In genomic region chr6:85069023-85069985, GRCm38 (mm10) we compare ENCODE assay signal across 8 mouse cellular contexts. TPM values are rescaled to one million over a fixed set of nuclear protein-coding genes. Genes with fewer than 3 reads are reported as not detected.
DNase-seq lines count a peak whose midpoint lies in the region; ATAC-seq and TF ChIP-seq lines count a peak whose summit lies in the region.

Exoc6b (minus strand) TSS chr6:85069513.

- H3K9me3 ChIP-seq in forebrain, embryonic 15.5 days = no peaks in the 10 kb centered on the region
- no peaks in the 10 kb centered on the region for H3K9me3 ChIP-seq in lung, embryonic 14.5 days (ENCODE audit: low read depth, low read length)

- peak; percentile 83 for DNase-seq in ES-CJ7 (ENCODE audit: low read depth, low spot score)
- DNase-seq in cerebellum, adult 11 months = peak; percentile 85
- DNase-seq in heart, postnatal 25 days (ENCODE audit: low spot score) = peak; percentile 78
- peak; percentile 84 to 90 for DNase-seq in layer of hippocampus, adult 2 months (ENCODE audit: low spot score in 2 of 2)
- peak; percentile 93 for DNase-seq in lung, embryonic 14.5 days
- peak; percentile 88 for DNase-seq in thymus, adult 2 months

- peak within 1 kb of the TSS; percentile 99 for H3K9ac ChIP-seq in forebrain, embryonic 15.5 days (replicated peaks)
- peak within 1 kb of the TSS; percentile 76 for H3K9ac ChIP-seq in lung, embryonic 14.5 days

- peak; percentile 61 for TF ChIP-seq CTCF in layer of hippocampus, adult 2 months (conservative IDR thresholded peaks at IDR 0.05)
- peak; percentile 33; the same call in 1 of the 2 replicates for TF ChIP-seq CTCF in lung, embryonic 14.5 days (IDR thresholded peaks at IDR 0.05; ENCODE audit: low read depth)
- TF ChIP-seq CTCF in olfactory bulb, adult 2 months (IDR thresholded peaks at IDR 0.05; ENCODE audit: insufficient read depth, low read depth, low read length) = no peak; the same call in 1 of the 2 replicates
- TF ChIP-seq CTCF in thymus, adult 2 months (IDR thresholded peaks at IDR 0.05; ENCODE audit: borderline replicate concordance, control insufficient read depth, extremely low read depth, insufficient read depth, low read length, poor library complexity) = 0 out of 2 replicates have a peak, but pooled peaks have one; percentile 45

- H3K4me3 ChIP-seq in forebrain, embryonic 15.5 days = peak within 1 kb of the TSS; percentile 98
- peak within 1 kb of the TSS; percentile 99 for H3K4me3 ChIP-seq in layer of hippocampus, adult 2 months
- H3K4me3 ChIP-seq in lung, embryonic 14.5 days (ENCODE audit: low read depth, low read length) = peak within 1 kb of the TSS; percentile 76
- peak within 1 kb of the TSS; percentile 100 for H3K4me3 ChIP-seq in olfactory bulb, adult 2 months (ENCODE audit: insufficient read depth, low read depth, low read length)
- peak within 1 kb of the TSS; percentile 98 for H3K4me3 ChIP-seq in thymus, adult 2 months (ENCODE audit: control insufficient read depth, insufficient read depth, low read length)

- ATAC-seq in forebrain, embryonic 15.5 days (replicated peaks) = peak; percentile 94
- ATAC-seq in lung, embryonic 14.5 days (ENCODE audit: insufficient read depth) = peak; percentile 97

- H3K36me3 ChIP-seq in forebrain, embryonic 15.5 days = no peaks in the 10 kb centered on the region
- H3K36me3 ChIP-seq in lung, embryonic 14.5 days (ENCODE audit: insufficient read depth) = no peaks in the 10 kb centered on the region
- no peaks in the 10 kb centered on the region for H3K36me3 ChIP-seq in thymus, adult 2 months (ENCODE audit: control insufficient read depth, insufficient read depth, low read length)

- no peaks in the 10 kb centered on the region for H3K27me3 ChIP-seq in forebrain, embryonic 15.5 days
- H3K27me3 ChIP-seq in lung, embryonic 14.5 days (ENCODE audit: insufficient read depth, low read length) = no peaks in the 10 kb centered on the region
- no peaks in the 10 kb centered on the region for H3K27me3 ChIP-seq in thymus, adult 2 months (ENCODE audit: control insufficient read depth, insufficient read depth, low read length)

- TF ChIP-seq POLR2A in olfactory bulb, adult 2 months (IDR thresholded peaks at IDR 0.05; ENCODE audit: insufficient read depth, low read depth, low read length) = peak; percentile 88
- no peak; the same call in 1 of the 2 replicates for TF ChIP-seq POLR2A in thymus, adult 2 months (IDR thresholded peaks at IDR 0.05; ENCODE audit: control insufficient read depth, extremely low read depth, insufficient read depth, low read length, poor library complexity)

- WGBS in forebrain, embryonic 15.5 days = under 1% methylated on average over 63 of the region's 63 CpGs
- WGBS in lung, embryonic 14.5 days = 1% methylated on average over 63 of the region's 63 CpGs
- WGBS in olfactory bulb, adult 2 months = under 1% methylated on average over 63 of the region's 63 CpGs
- WGBS in thymus, adult 2 months = under 1% methylated on average over 60 of the region's 63 CpGs

- H3K4me2 ChIP-seq in forebrain, embryonic 15.5 days (replicated peaks) = peak within 1 kb of the TSS; percentile 78
- peak within 1 kb of the TSS; percentile 83 for H3K4me2 ChIP-seq in lung, embryonic 14.5 days

- H3K4me1 ChIP-seq in forebrain, embryonic 15.5 days = peaks cover 24% of the 10 kb centered on the region
- peaks cover 11% of the 10 kb centered on the region for H3K4me1 ChIP-seq in lung, embryonic 14.5 days (ENCODE audit: insufficient read depth)
- H3K4me1 ChIP-seq in olfactory bulb, adult 2 months (ENCODE audit: control insufficient read depth, insufficient read depth, low read length) = no peaks in the 10 kb centered on the region
- peaks cover 6% of the 10 kb centered on the region for H3K4me1 ChIP-seq in thymus, adult 2 months (replicated peaks; ENCODE audit: control insufficient read depth, insufficient read depth, low read length)

- intact Hi-C loops in heart, postnatal 25 days (cut with DNase I) = loop anchor here (2.0 kb wide), 1 partner anchor 31 kb away; no protein-coding TSS in a partner anchor

- H3K27ac ChIP-seq in forebrain, embryonic 15.5 days (replicated peaks) = peak within 1 kb of the TSS; percentile 88
- H3K27ac ChIP-seq in layer of hippocampus, adult 2 months = peak within 1 kb of the TSS; percentile 94
- H3K27ac ChIP-seq in lung, embryonic 14.5 days (ENCODE audit: low read depth) = peak within 1 kb of the TSS; percentile 76
- peak within 1 kb of the TSS; percentile 88 for H3K27ac ChIP-seq in olfactory bulb, adult 2 months (ENCODE audit: insufficient read depth, low read depth, low read length)
- no peak within 1 kb of the TSS for H3K27ac ChIP-seq in thymus, adult 2 months (ENCODE audit: control insufficient read depth, insufficient read depth, low read length)

RNA-seq across cellular contexts. Expression of gene Exoc6b, which starts in this region (rescaled TPM):
- 52.7 and 59.0 TPM in 2 replicates for polyA plus RNA-seq in forebrain, embryonic 15.5 days (2015; fragmentation: Nextera tagmentation; extraction: Ambion mirVana)
- 10 to 100 TPM; 17.4 to 18.5 TPM for total RNA-seq in heart, postnatal 25 days (2021)
- 100 to 1,000 TPM; 130 to 134 TPM for total RNA-seq in layer of hippocampus, adult 2 months (2021)
- 40.4 and 40.7 TPM in 2 replicates for polyA plus RNA-seq in lung, embryonic 14.5 days (2014; fragmentation: Nextera tagmentation; extraction: Ambion mirVana)
- 235 TPM in 1 of 2 replicates, not detected in the other for polyA plus RNA-seq in olfactory bulb, adult 2 months (2012; ENCODE audit: insufficient read depth, insufficient read length, low replicate concordance, missing spikeins)
- 6.7 and 8.2 TPM in 2 replicates for polyA plus RNA-seq in thymus, adult 2 months (2012; rRNA removed)

Comparison
In these comparisons a context has a peak if more than half of its experiments do, and no peak if none do; other contexts are left out.
1. RNA of gene Exoc6b (total RNA-seq): 130 to 134 TPM in layer of hippocampus, adult 2 months; 17.4 to 18.5 TPM in heart, postnatal 25 days; every median in the first group is over 4 times any median in the second.
2. Peak in every context shown above with its lines, with median percentiles within 50 percentile points of each other: DNase-seq and H3K4me3 ChIP-seq.